Mouse (Mus musculus) cortical plate, adult 2 months (tissue): ENCODE measurements around the gene Tpsb2. TPM values are rescaled to one million over a fixed set of nuclear protein-coding genes. Genes with fewer than 3 reads are reported as not detected.

ENCODE experiments used
- H3K27ac ChIP-seq: fragments of 200-500 bp; 2 replicates; pipeline ENCODE4 v1.5.1; 2012; ENCODE audit warnings: low read length, control low read depth, inconsistent platforms; ENCODE audit not compliant: insufficient read depth
- H3K4me1 ChIP-seq: fragments of 200-500 bp; 2 replicates; pipeline ENCODE4 v1.6.1; 2011; ENCODE audit warnings: low read length; ENCODE audit not compliant: control insufficient read depth, insufficient read depth
- H3K4me3 ChIP-seq: fragments of 200-500 bp; 2 replicates; pipeline ENCODE4 v1.5.1; 2011; ENCODE audit warnings: mild to moderate bottlenecking, low read length, control low read depth; ENCODE audit not compliant: insufficient read depth
- CTCF ChIP-seq: fragments of 200-500 bp; IDR thresholded peaks from 2 replicates; pipeline ENCODE4 v1.5.1; 2011; ENCODE audit warnings: mild to moderate bottlenecking, control low read depth, low read length; ENCODE audit not compliant: insufficient read depth; ENCODE audit errors: extremely low read depth
- POLR2A ChIP-seq: fragments of 200-500 bp; IDR thresholded peaks from 2 replicates; pipeline ENCODE4 v1.6.1; 2011; ENCODE audit warnings: mild to moderate bottlenecking, low read length, control low read depth; ENCODE audit not compliant: insufficient read depth; ENCODE audit errors: extremely low read depth
- polyA plus RNA-seq: library from polyadenylated mRNA; depleted of rRNA; stranded (reverse); fragments of >200 nt; gene quantifications from 2 replicates; pipeline ENCODE4 v1.2.3, GENCODE M21; 2012; rRNA removed

Tpsb2 gene
- polyA plus RNA-seq, 1 experiment: 0.13 TPM

- Histone ChIP-seq H3K4me3 (no peak overlapping the region), H3K27ac (no peak overlapping the region), H3K4me1 (peaks cover 8% of the 10 kb centered on the region)
Observed at GRCm38 (mm10) chr17:25415421-25415913, 49.4 kb downstream of the Tpsb2 start.

DNA sequence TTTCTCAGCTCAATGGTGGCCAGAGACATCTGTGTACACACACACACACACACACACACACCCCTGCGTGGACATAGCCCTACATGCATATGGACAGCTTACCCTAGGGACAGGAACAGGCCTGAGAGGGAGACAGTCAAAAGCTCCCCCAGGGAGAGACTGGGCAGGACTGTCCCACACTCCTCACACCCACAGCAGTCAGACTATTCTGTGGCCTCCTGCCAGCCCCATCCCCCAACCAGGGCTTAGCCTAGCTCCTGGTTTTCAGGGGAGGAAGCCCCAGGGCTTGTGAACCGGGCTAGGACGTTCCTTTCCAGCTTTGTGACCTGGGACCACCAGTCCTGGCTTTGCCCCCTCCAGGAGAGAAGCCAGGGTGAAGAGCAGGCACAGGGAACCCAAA, 50.1 kb downstream of the Tpsb2 start:
- Histone ChIP-seq H3K4me3 (no peak overlapping the region), H3K4me1 (peaks cover 4% of the 10 kb centered on the region), H3K27ac (no peak overlapping the region)
- no peak for TF ChIP-seq CTCF
- TF ChIP-seq POLR2A: no peak

More at GRCm38 (mm10) chr17:25415421-25415913, 49.4 kb downstream of the Tpsb2 start:
- TF ChIP-seq POLR2A (no peak), CTCF (no peak)

- TF ChIP-seq CTCF (no peak), POLR2A (no peak)
- Histone ChIP-seq H3K4me1 (peaks cover 4% of the 10 kb centered on the region), H3K27ac (no peak overlapping the region), H3K4me3 (no peak overlapping the region)
Observed at GRCm38 (mm10) chr17:25417990-25418389, 51.9 kb downstream of the Tpsb2 start.

Other genes starting within 250 kb of the Tpsb2 start
- gene Ptx4, start 245.5 kb upstream of the Tpsb2 start, polyA plus RNA-seq: 0.19 and 0.34 TPM in 2 replicates
- 45.6 and 47.0 TPM in 2 replicates for gene Clcn7, start 232.9 kb upstream of the Tpsb2 start, polyA plus RNA-seq
- gene Ccdc154, start 203.8 kb upstream of the Tpsb2 start, polyA plus RNA-seq: not detected in 2 replicates
- gene Gm38655, start 190.8 kb upstream of the Tpsb2 start, polyA plus RNA-seq: not detected in 2 replicates
- 22.9 and 23.9 TPM in 2 replicates for gene BC003965, start 181.8 kb upstream of the Tpsb2 start, polyA plus RNA-seq
- gene Unkl, start 177.9 kb upstream of the Tpsb2 start, polyA plus RNA-seq: 37.6 and 42.9 TPM in 2 replicates
- gene Gnptg, start 126.2 kb upstream of the Tpsb2 start, polyA plus RNA-seq: 121 and 126 TPM in 2 replicates
- gene Tsr3, start 126.1 kb upstream of the Tpsb2 start, polyA plus RNA-seq: 35.3 and 35.6 TPM in 2 replicates
- gene Baiap3, start 109.9 kb upstream of the Tpsb2 start, polyA plus RNA-seq: 4.3 and 5.4 TPM in 2 replicates
- gene Ube2i, start 91.7 kb upstream of the Tpsb2 start, polyA plus RNA-seq: 257 and 264 TPM in 2 replicates
- not detected in 2 replicates for gene Prss34, start 67.9 kb upstream of the Tpsb2 start, polyA plus RNA-seq
- not detected in 2 replicates for gene Prss28, start 57.7 kb upstream of the Tpsb2 start, polyA plus RNA-seq
- gene Prss29, start 47.7 kb upstream of the Tpsb2 start, polyA plus RNA-seq: not detected in 2 replicates
- gene Tpsab1, start 20.7 kb upstream of the Tpsb2 start, polyA plus RNA-seq: 0.06 TPM in 1 of 2 replicates, not detected in the other
- gene Tpsg1, start 3.0 kb downstream of the Tpsb2 start, polyA plus RNA-seq: not detected in 2 replicates
- gene Cacna1h, start 67.5 kb downstream of the Tpsb2 start, polyA plus RNA-seq: 39.6 and 49.8 TPM in 2 replicates
- gene Tekt4, start 88.3 kb downstream of the Tpsb2 start, polyA plus RNA-seq: 0.85 and 1.1 TPM in 2 replicates
- gene Sstr5, start 131.0 kb downstream of the Tpsb2 start, polyA plus RNA-seq: 0.10 and 0.11 TPM in 2 replicates
- gene Sox8, start 204.4 kb downstream of the Tpsb2 start, polyA plus RNA-seq: 42.5 and 51.6 TPM in 2 replicates
- 17.2 and 17.9 TPM in 2 replicates for gene Lmf1, start 212.8 kb downstream of the Tpsb2 start, polyA plus RNA-seq